Mouse (Mus musculus) midbrain, embryonic 11.5 days (tissue): ENCODE measurements around the gene Klc3. TPM values are rescaled to one million over a fixed set of nuclear protein-coding genes. Genes with fewer than 3 reads are reported as not detected.

Source experiments
- ATAC-seq: fragments of 200-750 bp; cut with Nextera tagmentation; 2 replicates; pipeline ENCODE4 v1.8.0; 2017; ENCODE audit warnings: moderate TSS enrichment, moderate library complexity; ENCODE audit not compliant: low FRiP score
- DNase-seq: peaks from one replicate; pipeline ENCODE4 v3.0.0; 2015; ENCODE audit warnings: low spot score; ENCODE audit errors: missing footprints
- H3K27ac ChIP-seq: fragments of 300-500 bp; sonication (generic); 2 replicates; pipeline ENCODE4 v1.5.1; 2014; ENCODE audit warnings: low read depth, low read length
- H3K27me3 ChIP-seq: fragments of 300-500 bp; sonication (generic); 2 replicates; pipeline ENCODE4 v1.6.1; 2014; ENCODE audit warnings: mild to moderate bottlenecking, low read length, moderate library complexity, mixed read lengths; ENCODE audit not compliant: control insufficient read depth, insufficient read depth
- H3K36me3 ChIP-seq: fragments of 300-500 bp; sonication (generic); 2 replicates; pipeline ENCODE4 v1.6.1; 2014; ENCODE audit warnings: mild to moderate bottlenecking, low read length, moderate library complexity, mixed read lengths; ENCODE audit not compliant: control insufficient read depth, insufficient read depth
- H3K4me1 ChIP-seq: fragments of 300-500 bp; sonication (generic); 2 replicates; pipeline ENCODE4 v1.6.1; 2014; ENCODE audit warnings: low read length; ENCODE audit not compliant: control insufficient read depth, insufficient read depth
- H3K4me2 ChIP-seq: fragments of 300-500 bp; sonication (generic); 2 replicates; pipeline ENCODE4 v1.6.1; 2014; ENCODE audit warnings: mild to moderate bottlenecking, moderate library complexity
- H3K4me3 ChIP-seq: fragments of 300-500 bp; sonication (generic); 2 replicates; pipeline ENCODE4 v1.5.1; 2014; ENCODE audit warnings: low read depth, low read length
- H3K9ac ChIP-seq: fragments of 300-500 bp; sonication (generic); 2 replicates; pipeline ENCODE4 v1.6.1; 2014; ENCODE audit warnings: low read length
- H3K9me3 ChIP-seq: fragments of 300-500 bp; sonication (generic); 2 replicates; pipeline ENCODE4 v1.6.1; 2016; ENCODE audit warnings: low read length; ENCODE audit not compliant: control insufficient read depth
- WGBS: fragments of 180-500 bp; shearing (Covaris S2); extraction: QIAGEN DNeasy Blood & Tissue Kit; methylation state at CpG from one replicate; pipeline ENCODE4 v1.1.7; 2014; 5-methylcytosine and 5-hydroxymethylcytosine counted together
- polyA plus RNA-seq: library from polyadenylated mRNA; unstranded; fragments of >200 nt; fragmentation: Nextera tagmentation; extraction: Ambion mirVana; gene quantifications from 2 replicates; pipeline ENCODE4 v1.2.1, GENCODE M21; 2014

The Klc3 gene
- polyA plus RNA-seq, 1 experiment from 2014 or later, result 1.4 TPM

GRCm38 (mm10) chr7:19430402-19430801 is 26.5 kb upstream of the Klc3 start:
- no peak for ATAC-seq
- peaks cover 56% of the 10 kb centered on the region for H3K36me3 ChIP-seq

GRCm38 (mm10) chr7:19429726-19430125 is 25.8 kb upstream of the Klc3 start:
- no peaks in the 10 kb centered on the region for H3K9me3 ChIP-seq
- no peak overlapping the region for H3K4me2 ChIP-seq
- no peak overlapping the region for H3K9ac ChIP-seq
- DNase-seq (no peak), ATAC-seq (no peak)
- no peaks in the 10 kb centered on the region for H3K27me3 ChIP-seq
- H3K27ac ChIP-seq, result no peak overlapping the region
- H3K36me3 ChIP-seq, result peaks cover 51% of the 10 kb centered on the region
- no peaks in the 10 kb centered on the region for H3K4me1 ChIP-seq
- WGBS, result 75% methylated on average over 8 of the region's 8 CpGs
- H3K4me3 ChIP-seq, result no peak overlapping the region

More at GRCm38 (mm10) chr7:19430402-19430801, 26.5 kb upstream of the Klc3 start:
- DNase-seq, result no peak
- no peaks in the 10 kb centered on the region for H3K4me1 ChIP-seq
- no peak overlapping the region for H3K4me3 ChIP-seq
- H3K27ac ChIP-seq, result no peak overlapping the region
- H3K9ac ChIP-seq, result no peak overlapping the region
- H3K4me2 ChIP-seq, result no peak overlapping the region
- H3K9me3 ChIP-seq, result no peaks in the 10 kb centered on the region
- WGBS, result 91% methylated on average over 6 of the region's 6 CpGs
- H3K27me3 ChIP-seq, result no peaks in the 10 kb centered on the region

GRCm38 (mm10) chr7:19427999-19428650 is 24.2 kb upstream of the Klc3 start:
- Histone ChIP-seq H3K4me2 (no peak overlapping the region), H3K27ac (no peak overlapping the region), H3K9ac (no peak overlapping the region), H3K9me3 (no peaks in the 10 kb centered on the region), H3K4me1 (no peaks in the 10 kb centered on the region), H3K27me3 (no peaks in the 10 kb centered on the region), H3K36me3 (peaks cover 37% of the 10 kb centered on the region), H3K4me3 (no peak overlapping the region)
- 70% methylated on average over 15 of the region's 15 CpGs for WGBS
- DNase-seq (no peak), ATAC-seq (no peak)

- 91% methylated on average over 6 of the region's 6 CpGs for WGBS
- H3K36me3 ChIP-seq, result peaks cover 27% of the 10 kb centered on the region
Measured at GRCm38 (mm10) chr7:19426888-19427287, 23.0 kb upstream of the Klc3 start.

GRCm38 (mm10) chr7:19426349-19426748 is 22.4 kb upstream of the Klc3 start:
- no peak overlapping the region for H3K9ac ChIP-seq
- no peak for ATAC-seq
- DNase-seq, result no peak
- H3K36me3 ChIP-seq, result peaks cover 27% of the 10 kb centered on the region
- no peak overlapping the region for H3K27ac ChIP-seq
- 76% methylated on average over 6 of the region's 6 CpGs for WGBS
- no peak overlapping the region for H3K4me3 ChIP-seq
- H3K4me1 ChIP-seq, result no peaks in the 10 kb centered on the region
- H3K4me2 ChIP-seq, result no peak overlapping the region
- H3K27me3 ChIP-seq, result no peaks in the 10 kb centered on the region; the same call in 1 of the 2 replicates
- no peaks in the 10 kb centered on the region for H3K9me3 ChIP-seq

More at GRCm38 (mm10) chr7:19426888-19427287, 23.0 kb upstream of the Klc3 start:
- no peak overlapping the region for H3K4me2 ChIP-seq
- no peak overlapping the region for H3K27ac ChIP-seq
- no peak overlapping the region for H3K9ac ChIP-seq
- H3K9me3 ChIP-seq, result no peaks in the 10 kb centered on the region
- H3K4me1 ChIP-seq, result no peaks in the 10 kb centered on the region
- no peak overlapping the region for H3K4me3 ChIP-seq
- ATAC-seq (no peak), DNase-seq (no peak)
- H3K27me3 ChIP-seq, result no peaks in the 10 kb centered on the region

- Histone ChIP-seq H3K4me3 (no peak overlapping the region), H3K4me1 (0 out of 2 replicates have a peak, but pooled peaks cover 3% of the 10 kb centered on the region), H3K27me3 (peaks cover 19% of the 10 kb centered on the region), H3K27ac (no peak overlapping the region), H3K4me2 (no peak overlapping the region), H3K36me3 (peaks cover 23% of the 10 kb centered on the region), H3K9me3 (no peaks in the 10 kb centered on the region), H3K9ac (no peak overlapping the region)
- ATAC-seq, result no peak
- no peak for DNase-seq
- 69% methylated on average over 4 of the region's 4 CpGs for WGBS
Measured at GRCm38 (mm10) chr7:19424051-19424450, 20.1 kb upstream of the Klc3 start.

- H3K4me2 ChIP-seq, result no peak overlapping the region
- 94% methylated on average over 3 of the region's 3 CpGs for WGBS
- no peak overlapping the region for H3K27ac ChIP-seq
- ATAC-seq (no peak), DNase-seq (no peak)
- H3K4me3 ChIP-seq, result no peak overlapping the region
- no peaks in the 10 kb centered on the region for H3K9me3 ChIP-seq
- 0 out of 2 replicates have a peak, but pooled peaks cover 3% of the 10 kb centered on the region for H3K4me1 ChIP-seq
- peaks cover 16% of the 10 kb centered on the region for H3K36me3 ChIP-seq
- H3K27me3 ChIP-seq, result peaks cover 22% of the 10 kb centered on the region
- H3K9ac ChIP-seq, result no peak overlapping the region
Measured at GRCm38 (mm10) chr7:19423083-19423482, 19.2 kb upstream of the Klc3 start.

- Histone ChIP-seq H3K27ac (no peak overlapping the region), H3K4me1 (0 out of 2 replicates have a peak, but pooled peaks cover 3% of the 10 kb centered on the region), H3K4me2 (peak overlapping the region; percentile 46), H3K27me3 (peaks cover 22% of the 10 kb centered on the region), H3K36me3 (peaks cover 5% of the 10 kb centered on the region), H3K9me3 (no peaks in the 10 kb centered on the region), H3K9ac (no peak overlapping the region), H3K4me3 (peak overlapping the region; percentile 32)
- DNase-seq (peak; percentile 94), ATAC-seq (peak; percentile 98)
- 14% methylated on average over 43 of the region's 43 CpGs for WGBS
Measured at GRCm38 (mm10) chr7:19420821-19421636, 17.1 kb upstream of the Klc3 start.

- WGBS, result 7% methylated on average over 28 of the region's 28 CpGs
- no peak overlapping the region for H3K4me2 ChIP-seq
- ATAC-seq, result no peak
- H3K36me3 ChIP-seq, result no peaks in the 10 kb centered on the region
- H3K27ac ChIP-seq, result no peak overlapping the region
- no peak overlapping the region for H3K4me3 ChIP-seq
- H3K9me3 ChIP-seq, result no peaks in the 10 kb centered on the region
- 0 out of 2 replicates have a peak, but pooled peaks cover 3% of the 10 kb centered on the region for H3K4me1 ChIP-seq
- no peak overlapping the region for H3K9ac ChIP-seq
- peaks cover 22% of the 10 kb centered on the region for H3K27me3 ChIP-seq
- DNase-seq, result no peak
Measured at GRCm38 (mm10) chr7:19420121-19420520, 16.2 kb upstream of the Klc3 start.
